Mouse (Mus musculus): Measurements from ENCODE around the gene Slc18a3. TPM values are rescaled to one million over a fixed set of nuclear protein-coding genes. Genes with fewer than 3 reads are reported as not detected.

Gene Slc18a3
- polyA plus RNA-seq, 1 experiment: not detected

GRCm38 (mm10) chr14:32502764-32503688 is 38.4 kb upstream of the Slc18a3 start:
- no peaks in the 10 kb centered on the region for H3K36me3 ChIP-seq (ENCODE audit: control insufficient read depth, insufficient read depth)
- H3K4me3 ChIP-seq: no peak overlapping the region
- H3ac ChIP-seq (ENCODE audit: control insufficient read depth, insufficient read length): no peak overlapping the region
- TF ChIP-seq SRF (IDR thresholded peaks at IDR 0.05; ENCODE audit: control insufficient read depth, insufficient read length, low read depth) (no peak), MAX (IDR thresholded peaks at IDR 0.05; ENCODE audit: low read depth) (no peak), TCF3 (IDR thresholded peaks at IDR 0.05; ENCODE audit: insufficient read length, low read depth) (no peak), E2F4 (IDR thresholded peaks at IDR 0.05; ENCODE audit: insufficient read depth) (no peak), REST (IDR thresholded peaks at IDR 0.05; ENCODE audit: insufficient read depth, insufficient read length) (no peak), TCF12 (IDR thresholded peaks at IDR 0.05; ENCODE audit: insufficient read depth, poor library complexity, severe bottlenecking) (no peak), CEBPB (IDR thresholded peaks at IDR 0.05; ENCODE audit: insufficient read depth, poor library complexity, severe bottlenecking) (no peak), MYOG (IDR thresholded peaks at IDR 0.05; ENCODE audit: control insufficient read depth in 1 of 3, insufficient read depth in 1 of 3, insufficient read length in 2 of 3, low read depth in 2 of 3) (no peak), MYOD1 (IDR thresholded peaks at IDR 0.05; ENCODE audit: control insufficient read depth in 1 of 3, insufficient read length in 2 of 3, low read depth in 2 of 3) (no peak), POLR2A (IDR thresholded peaks at IDR 0.05; ENCODE audit: insufficient read length, low read depth) (no peak), USF1 (IDR thresholded peaks at IDR 0.05; ENCODE audit: low read depth) (no peak), POLR2AphosphoS2 (IDR thresholded peaks at IDR 0.05; ENCODE audit: insufficient read length, low read depth) (no peak)
- H3K27me3 ChIP-seq (ENCODE audit: control insufficient read depth, insufficient read depth, insufficient read length): no peaks in the 10 kb centered on the region
- no peaks in the 10 kb centered on the region for H3K79me2 ChIP-seq (ENCODE audit: control insufficient read depth, insufficient read depth)
- no peak overlapping the region for H3K4me2 ChIP-seq (ENCODE audit: low read depth)

GRCm38 (mm10) chr14:32501303-32501702 is 36.7 kb upstream of the Slc18a3 start:
- H3K4me2 ChIP-seq (ENCODE audit: low read depth): no peak overlapping the region
- H3K79me2 ChIP-seq (ENCODE audit: control insufficient read depth, insufficient read depth): no peaks in the 10 kb centered on the region
- H3K27me3 ChIP-seq (ENCODE audit: control insufficient read depth, insufficient read depth, insufficient read length): no peaks in the 10 kb centered on the region
- H3K36me3 ChIP-seq (ENCODE audit: control insufficient read depth, insufficient read depth): no peaks in the 10 kb centered on the region
- no peak overlapping the region for H3ac ChIP-seq (ENCODE audit: control insufficient read depth, insufficient read length)
- TF ChIP-seq POLR2A (IDR thresholded peaks at IDR 0.05; ENCODE audit: insufficient read length, low read depth): no peak
- TF ChIP-seq MYOD1 (IDR thresholded peaks at IDR 0.05; ENCODE audit: control insufficient read depth in 1 of 3, insufficient read length in 2 of 3, low read depth in 2 of 3): peak in 2 of 3 experiments; percentile 51 to 73
- H3K4me3 ChIP-seq: no peak overlapping the region

- Histone ChIP-seq H3K36me3 (ENCODE audit: control insufficient read depth, insufficient read depth) (no peaks in the 10 kb centered on the region), H3K4me3 (no peak overlapping the region), H3K27me3 (ENCODE audit: control insufficient read depth, insufficient read depth, insufficient read length) (no peaks in the 10 kb centered on the region), H3K79me2 (ENCODE audit: control insufficient read depth, insufficient read depth) (no peaks in the 10 kb centered on the region), H3K4me2 (ENCODE audit: low read depth) (peak overlapping the region; percentile 46), H3ac (ENCODE audit: control insufficient read depth, insufficient read length) (no peak overlapping the region)
- TF ChIP-seq MAX (IDR thresholded peaks at IDR 0.05; ENCODE audit: low read depth) (peak; percentile 61), MYOG (IDR thresholded peaks at IDR 0.05; ENCODE audit: control insufficient read depth in 1 of 3, insufficient read depth in 1 of 3, insufficient read length in 2 of 3, low read depth in 2 of 3) (no peak), CEBPB (IDR thresholded peaks at IDR 0.05; ENCODE audit: insufficient read depth, poor library complexity, severe bottlenecking) (peak; percentile 44; the same call in 1 of the 2 replicates), POLR2A (IDR thresholded peaks at IDR 0.05; ENCODE audit: insufficient read length, low read depth) (peak; percentile 15), MYOD1 (IDR thresholded peaks at IDR 0.05; ENCODE audit: control insufficient read depth in 1 of 3, insufficient read length in 2 of 3, low read depth in 2 of 3) (peak in 1 of 3 experiments; percentile 21)
Measured at GRCm38 (mm10) chr14:32496115-32496850, 31.6 kb upstream of the Slc18a3 start.

GRCm38 (mm10) chr14:32492521-32492920 is 27.9 kb upstream of the Slc18a3 start:
- no peaks in the 10 kb centered on the region for H3K79me2 ChIP-seq (ENCODE audit: control insufficient read depth, insufficient read depth)
- peak overlapping the region; percentile 81 for H3K4me2 ChIP-seq (ENCODE audit: low read depth)
- H3K27me3 ChIP-seq (ENCODE audit: control insufficient read depth, insufficient read depth, insufficient read length): no peaks in the 10 kb centered on the region
- H3K36me3 ChIP-seq (ENCODE audit: control insufficient read depth, insufficient read depth): no peaks in the 10 kb centered on the region
- H3ac ChIP-seq (ENCODE audit: control insufficient read depth, insufficient read length): no peak overlapping the region
- peak overlapping the region; percentile 12 for H3K4me3 ChIP-seq
- no peak for TF ChIP-seq TCF3 (IDR thresholded peaks at IDR 0.05; ENCODE audit: insufficient read length, low read depth)
- no peak for TF ChIP-seq REST (IDR thresholded peaks at IDR 0.05; ENCODE audit: insufficient read depth, insufficient read length)
- no peak for TF ChIP-seq CEBPB (IDR thresholded peaks at IDR 0.05; ENCODE audit: insufficient read depth, poor library complexity, severe bottlenecking)
- no peak for TF ChIP-seq USF1 (IDR thresholded peaks at IDR 0.05; ENCODE audit: low read depth)
- peak in 1 of 3 experiments; percentile 37 for TF ChIP-seq MYOG (IDR thresholded peaks at IDR 0.05; ENCODE audit: control insufficient read depth in 1 of 3, insufficient read depth in 1 of 3, insufficient read length in 2 of 3, low read depth in 2 of 3)
- no peak for TF ChIP-seq POLR2A (IDR thresholded peaks at IDR 0.05; ENCODE audit: insufficient read length, low read depth)
- TF ChIP-seq POLR2AphosphoS2 (IDR thresholded peaks at IDR 0.05; ENCODE audit: insufficient read length, low read depth): no peak
- TF ChIP-seq E2F4 (IDR thresholded peaks at IDR 0.05; ENCODE audit: insufficient read depth): no peak
- no peak for TF ChIP-seq SRF (IDR thresholded peaks at IDR 0.05; ENCODE audit: control insufficient read depth, insufficient read length, low read depth)
- peak; percentile 38 for TF ChIP-seq MAX (IDR thresholded peaks at IDR 0.05; ENCODE audit: low read depth)
- peak in 1 of 3 experiments; percentile 40 for TF ChIP-seq MYOD1 (IDR thresholded peaks at IDR 0.05; ENCODE audit: control insufficient read depth in 1 of 3, insufficient read length in 2 of 3, low read depth in 2 of 3)
- TF ChIP-seq TCF12 (IDR thresholded peaks at IDR 0.05; ENCODE audit: insufficient read depth, poor library complexity, severe bottlenecking): no peak

All from myocyte (in vitro differentiated cells).